Mouse (Mus musculus): ENCODE data around the gene Ap4m1.

DNA sequence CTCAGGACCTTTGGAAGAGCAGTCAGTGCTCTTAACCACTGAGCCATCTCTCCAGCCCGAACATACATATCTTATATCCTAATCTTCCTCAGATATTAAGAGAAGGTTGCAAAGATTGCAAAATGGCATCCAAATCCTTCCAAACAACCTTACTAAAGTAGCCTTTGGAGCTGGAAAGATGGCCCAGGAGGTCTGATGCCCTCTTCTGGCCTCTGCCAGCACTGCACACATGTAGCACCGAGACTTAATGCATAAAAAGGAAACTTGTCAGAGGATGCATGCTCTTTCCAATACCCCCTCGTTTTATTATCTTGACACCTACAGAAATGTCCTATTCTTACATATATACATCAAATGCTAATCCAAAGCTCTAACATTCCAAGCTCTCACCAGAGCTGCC is 56.2 kb downstream of the Ap4m1 start:
- no peak for TF ChIP-seq POLR2A (IDR thresholded peaks at IDR 0.05; ENCODE audit: insufficient read depth, low read depth, low read length)
- TF ChIP-seq CTCF (IDR thresholded peaks at IDR 0.05; ENCODE audit: insufficient read depth, low read depth, low read length) = no peak

All from olfactory bulb, adult 2 months (tissue).